Mouse (Mus musculus): ENCODE measurements around the gene Tbc1d10c.

Tbc1d10c gene

DNA sequence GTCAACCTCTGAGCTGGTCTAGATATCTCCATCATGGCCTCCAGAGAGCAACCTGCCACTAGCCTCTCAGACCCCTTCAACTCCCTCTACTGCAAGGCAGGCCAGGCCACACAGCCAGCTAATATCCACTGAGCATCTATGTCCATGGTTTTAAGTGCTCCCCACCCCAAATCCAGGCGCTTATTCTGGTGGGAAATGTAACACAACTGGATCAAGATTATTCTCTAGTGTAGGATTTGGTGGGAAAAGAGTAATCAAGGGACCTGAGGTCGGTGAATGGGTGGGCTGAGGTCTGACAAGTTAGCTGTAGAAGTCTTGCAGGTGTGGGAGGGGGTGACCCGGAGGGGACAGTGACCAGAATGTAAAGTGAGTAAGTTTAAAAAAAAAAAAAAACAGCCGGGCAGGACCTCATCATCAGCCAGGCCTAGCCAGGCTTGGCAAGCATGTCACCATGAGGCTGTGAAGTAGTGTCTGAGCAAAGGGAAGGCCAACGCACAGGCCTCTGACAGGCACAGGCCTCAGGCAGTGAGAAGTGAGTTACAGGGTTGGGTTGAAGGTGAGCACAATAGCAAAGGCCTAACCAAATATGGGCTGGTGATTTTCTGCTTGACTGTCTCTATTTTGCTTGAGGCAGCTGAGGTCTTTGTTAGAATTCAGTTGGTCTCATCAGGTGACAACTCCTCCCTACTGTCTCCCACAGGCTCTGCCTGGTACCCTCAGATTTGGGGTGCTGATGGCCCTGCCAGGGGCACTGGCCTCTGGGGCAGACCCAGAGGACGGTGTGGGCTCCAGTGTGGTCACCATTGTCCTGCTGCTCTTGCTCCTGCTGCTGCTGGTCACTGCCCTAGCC is 35.6 kb downstream of the Tbc1d10c start:
- no peak for DNase-seq

DNA sequence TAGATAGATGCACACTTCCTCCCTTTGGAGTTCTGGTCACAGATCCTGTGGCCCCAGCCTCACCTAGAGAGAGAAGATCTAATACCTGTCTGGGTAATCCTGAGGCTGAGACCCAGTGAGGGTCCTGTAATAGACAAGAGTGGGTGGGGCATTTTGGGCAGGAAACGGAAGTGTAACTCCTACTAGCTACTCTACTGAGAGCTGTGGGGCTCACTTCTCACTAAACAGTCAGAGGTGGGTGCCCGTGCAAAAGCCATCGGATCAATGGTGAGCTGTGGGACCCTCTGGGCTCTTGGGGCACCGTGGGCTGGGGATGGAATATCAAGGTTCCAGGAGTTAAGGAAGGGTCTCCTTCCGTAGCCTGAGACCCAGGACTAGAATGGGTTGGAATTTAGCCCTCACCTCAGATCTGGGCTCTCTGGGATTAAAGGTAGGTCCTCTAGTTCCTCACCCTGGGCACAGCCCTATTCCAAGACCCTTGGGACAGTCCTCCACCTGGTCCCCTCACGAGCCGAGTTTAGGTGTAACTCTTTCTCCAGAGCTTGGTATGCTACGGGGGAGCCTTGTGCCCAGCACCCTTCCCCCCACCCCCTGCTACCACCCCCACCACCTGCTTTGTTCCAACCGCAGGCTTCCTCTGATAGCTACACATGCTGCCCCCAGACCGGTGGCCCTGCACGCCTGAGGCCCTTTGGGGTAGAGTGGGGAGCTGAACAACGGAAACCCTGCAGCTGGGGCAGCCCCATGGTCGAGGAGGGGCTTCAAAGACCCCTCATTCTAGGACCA is 36.5 kb downstream of the Tbc1d10c start:
- no peak for DNase-seq

DNA sequence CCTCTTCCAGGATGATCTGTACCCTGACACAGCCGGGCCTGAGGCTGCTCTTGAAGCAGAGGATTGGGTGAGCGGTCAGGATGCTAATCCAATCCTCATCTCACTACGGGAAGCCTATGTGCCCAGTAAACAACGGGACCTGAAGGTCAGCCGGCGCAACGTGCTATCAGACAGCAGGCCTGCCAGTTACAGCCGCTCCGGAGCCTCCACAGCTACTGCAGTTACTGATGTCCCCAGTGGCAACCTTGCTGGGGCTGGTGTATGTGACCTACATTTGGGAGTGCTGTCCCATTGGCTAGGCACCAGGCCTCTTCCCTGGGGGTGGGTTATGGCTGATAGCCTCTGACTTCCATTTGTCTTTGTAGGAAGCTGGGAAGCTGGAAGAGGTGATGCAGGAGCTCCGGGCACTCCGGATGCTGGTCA is 37.8 kb downstream of the Tbc1d10c start, which contains the start of gene Ptprcap:
TSS of gene Ptprcap (plus strand) at position 373 of the 423 bp plus-strand sequence.
- no peak for DNase-seq

DNA sequence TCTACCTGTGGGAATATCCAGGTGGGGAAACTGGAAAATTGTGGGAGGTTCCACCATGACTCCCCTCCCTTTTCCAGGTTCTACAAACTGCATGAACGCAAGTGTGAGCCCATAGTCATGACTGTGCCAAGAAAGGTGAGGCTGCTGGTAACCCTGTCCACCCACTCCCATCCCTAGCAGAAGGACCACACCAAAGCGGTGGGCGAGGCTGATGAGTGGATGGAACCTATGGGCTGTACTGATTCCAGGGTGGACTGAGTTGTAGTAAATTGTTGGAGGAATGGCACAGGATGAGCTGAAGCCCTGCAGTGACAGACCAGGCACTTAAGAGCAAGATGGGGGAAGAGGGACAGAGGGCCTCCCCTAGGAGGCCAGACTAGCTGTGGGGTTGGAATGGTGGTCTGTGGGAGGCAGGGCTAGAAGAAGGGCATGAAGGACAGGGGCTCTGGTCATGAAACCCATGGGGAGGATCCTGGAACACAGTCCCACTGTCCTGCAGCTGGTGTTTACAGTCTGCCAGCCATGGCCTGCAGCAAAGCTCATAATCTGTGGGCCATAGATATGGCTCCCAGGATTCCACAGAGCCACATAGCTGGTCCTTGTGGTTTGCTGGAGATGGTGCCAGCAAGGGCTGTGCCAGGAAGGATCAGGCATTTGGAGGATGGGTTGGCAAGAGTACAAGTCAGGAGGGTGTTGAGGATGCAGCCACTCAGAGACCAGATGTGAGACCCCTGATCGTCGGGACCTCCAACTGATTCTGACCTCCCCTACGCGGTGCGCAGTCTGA is 38.4 kb downstream of the Tbc1d10c start:
- DNase-seq: no peak

DNA sequence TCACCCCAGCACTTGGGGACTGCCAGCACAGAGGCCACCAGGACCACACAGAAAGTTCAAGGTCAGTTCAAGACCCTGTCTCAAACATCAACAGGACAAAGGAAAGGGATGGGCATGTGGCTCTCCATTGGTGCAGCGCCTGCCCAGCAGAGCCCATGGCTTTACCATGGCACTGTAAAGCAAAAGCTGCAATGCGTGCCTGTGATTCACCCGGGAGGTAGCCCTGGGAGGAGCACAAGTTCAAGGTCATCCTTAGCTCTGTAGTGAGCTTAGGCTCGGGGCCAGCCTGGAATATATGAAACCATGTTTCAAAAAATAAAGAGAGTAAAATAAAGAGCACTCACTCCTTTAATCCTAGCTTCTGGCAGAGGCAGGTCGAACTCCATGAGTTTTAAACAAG is 39.2 kb downstream of the Tbc1d10c start:
- no peak for DNase-seq

DNA sequence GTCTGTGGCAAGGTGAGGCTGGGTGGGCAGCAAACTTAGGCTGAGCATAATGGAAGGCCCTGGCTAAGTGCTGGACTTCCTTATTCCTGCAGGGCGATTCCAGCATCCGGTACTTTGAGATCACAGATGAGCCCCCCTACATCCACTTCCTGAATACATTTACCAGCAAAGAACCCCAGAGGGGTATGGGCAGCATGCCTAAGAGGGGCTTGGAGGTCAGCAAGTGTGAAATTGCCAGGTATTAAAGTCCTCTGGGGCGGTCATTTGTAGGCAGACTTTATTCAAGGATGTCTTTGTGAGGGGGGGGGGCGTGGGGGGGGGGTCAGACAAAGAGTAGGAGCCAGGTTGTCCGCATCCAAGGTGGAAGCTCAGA is 39.6 kb downstream of the Tbc1d10c start:
- no peak for DNase-seq

DNA sequence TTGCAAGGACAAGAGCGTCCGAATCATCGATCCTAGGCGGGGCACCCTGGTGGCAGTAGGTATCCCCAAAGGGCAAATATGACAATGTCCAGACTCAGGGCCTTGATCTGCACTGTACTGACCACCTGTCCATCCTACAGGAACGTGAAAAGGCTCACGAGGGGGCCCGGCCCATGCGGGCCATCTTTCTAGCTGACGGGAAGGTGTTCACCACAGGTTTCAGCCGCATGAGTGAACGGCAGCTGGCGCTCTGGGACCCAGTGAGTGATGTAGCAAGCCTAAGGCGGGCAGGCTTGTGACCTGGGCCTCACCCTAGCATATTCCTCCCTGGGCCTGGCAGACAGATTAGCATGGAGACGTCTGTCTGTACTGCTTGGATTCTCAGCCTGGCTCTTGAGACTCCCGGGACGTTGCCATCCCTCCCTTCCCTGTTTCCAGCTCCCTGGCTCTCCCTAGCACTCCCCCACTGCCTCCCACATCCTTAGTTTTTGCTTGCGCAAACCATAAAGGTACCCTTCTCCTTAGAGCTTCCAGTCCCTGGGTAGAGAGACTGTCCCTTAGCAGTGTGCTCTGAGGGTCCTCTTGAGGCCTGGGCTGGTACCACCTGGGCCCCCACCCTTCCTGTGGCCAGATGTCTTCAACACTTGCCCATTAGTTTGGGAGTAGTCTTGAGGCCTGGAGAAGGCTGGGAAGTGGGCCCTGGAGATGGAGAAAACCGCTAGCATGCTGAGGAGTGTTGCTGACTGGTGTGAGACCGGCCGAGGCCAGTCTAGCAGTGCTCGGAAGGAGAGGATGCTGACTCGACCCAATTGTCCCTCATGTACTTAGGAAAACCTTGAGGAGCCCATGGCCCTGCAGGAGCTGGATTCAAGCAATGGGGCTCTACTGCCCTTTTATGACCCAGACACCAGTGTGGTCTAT is 40.3 kb downstream of the Tbc1d10c start:
- no peak for DNase-seq

DNA sequence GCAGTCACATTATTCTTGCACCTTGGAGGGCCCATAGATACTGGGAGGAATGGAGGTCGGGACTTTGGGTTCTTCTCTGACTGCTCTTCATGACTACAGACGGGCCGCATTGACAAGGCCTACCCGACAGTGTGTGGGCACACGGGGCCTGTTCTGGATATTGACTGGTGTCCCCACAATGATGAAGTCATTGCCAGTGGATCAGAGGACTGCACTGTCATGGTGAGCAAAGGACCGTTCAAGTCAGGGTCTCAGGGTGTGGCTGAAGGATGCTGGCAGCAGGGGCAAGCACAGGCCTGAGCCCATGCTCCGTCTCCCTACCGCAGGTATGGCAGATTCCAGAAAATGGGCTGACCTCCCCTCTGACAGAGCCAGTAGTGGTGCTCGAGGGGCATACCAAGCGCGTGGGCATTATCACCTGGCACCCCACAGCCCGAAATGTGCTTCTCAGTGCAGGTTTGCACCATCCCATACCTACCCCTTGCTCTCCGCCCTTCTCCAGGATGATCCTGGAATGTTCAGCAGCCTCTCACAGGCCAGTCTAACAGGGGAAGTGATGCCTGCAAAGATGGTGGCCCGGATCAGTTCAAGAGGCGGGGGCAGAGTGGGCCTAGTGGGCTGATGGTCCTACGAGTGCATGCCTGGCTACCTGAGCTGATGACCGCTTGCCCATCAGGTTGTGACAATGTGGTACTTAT is 41.2 kb downstream of the Tbc1d10c start:
- DNase-seq: no peak

DNA sequence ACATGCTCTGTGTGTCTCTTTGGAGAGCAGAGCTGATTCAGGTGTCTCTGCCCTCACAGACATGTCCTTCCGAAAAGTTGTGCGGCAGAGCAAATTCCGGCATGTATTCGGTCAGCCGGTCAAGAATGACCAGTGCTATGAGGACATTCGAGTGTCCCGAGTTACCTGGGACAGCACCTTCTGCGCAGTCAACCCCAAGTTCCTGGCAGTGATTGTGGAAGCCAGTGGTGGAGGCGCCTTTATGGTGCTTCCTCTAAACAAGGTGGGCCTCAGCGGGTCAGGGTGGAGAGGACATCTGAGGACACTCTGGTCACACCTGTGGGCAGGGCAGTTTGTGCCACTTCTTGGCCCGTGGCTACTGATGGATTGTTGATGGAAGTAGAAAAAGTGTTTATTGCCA is 41.8 kb downstream of the Tbc1d10c start:
- DNase-seq: no peak

DNA sequence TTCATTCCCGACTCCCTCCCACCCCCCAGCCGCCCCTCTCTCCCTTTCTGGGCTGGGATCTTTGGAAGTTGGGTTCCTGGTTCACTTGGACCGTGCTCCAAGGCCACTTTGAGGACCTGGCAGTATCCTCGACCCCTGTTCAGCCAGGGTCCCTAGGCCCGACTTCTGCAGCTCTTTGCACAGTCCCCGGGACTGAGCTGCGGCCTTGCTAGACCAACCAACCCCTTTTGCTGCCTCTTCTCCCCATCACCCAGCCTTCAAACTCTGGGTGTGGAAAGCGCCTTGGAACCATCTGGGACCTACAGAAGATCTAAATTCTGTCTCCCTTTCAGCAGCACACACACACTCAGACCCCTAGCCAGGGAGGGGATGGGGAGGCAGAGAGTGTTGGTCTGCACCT is 42.3 kb downstream of the Tbc1d10c start:
- no peak for DNase-seq

DNA sequence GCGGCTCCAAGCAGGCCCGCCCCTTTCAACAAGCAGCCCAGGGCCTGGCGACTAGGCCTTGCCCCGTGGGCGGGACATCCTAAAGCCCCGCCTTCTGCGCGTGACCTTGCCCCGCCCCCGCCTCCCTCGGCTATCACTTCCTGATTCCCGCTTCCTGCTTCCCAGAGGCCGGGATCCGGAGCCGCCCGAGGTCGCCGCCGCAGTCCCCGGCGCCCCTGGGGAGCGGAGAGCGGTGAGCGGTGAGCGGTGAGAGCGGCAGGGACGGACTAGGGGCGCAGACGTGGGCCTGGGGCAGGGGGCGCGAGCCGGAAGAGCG is 42.6 kb downstream of the Tbc1d10c start, which contains the start of gene Coro1b:
TSS of gene Coro1b (plus strand) at position 129 of the 316 bp plus-strand sequence.
- peak; percentile 95 for DNase-seq

DNA sequence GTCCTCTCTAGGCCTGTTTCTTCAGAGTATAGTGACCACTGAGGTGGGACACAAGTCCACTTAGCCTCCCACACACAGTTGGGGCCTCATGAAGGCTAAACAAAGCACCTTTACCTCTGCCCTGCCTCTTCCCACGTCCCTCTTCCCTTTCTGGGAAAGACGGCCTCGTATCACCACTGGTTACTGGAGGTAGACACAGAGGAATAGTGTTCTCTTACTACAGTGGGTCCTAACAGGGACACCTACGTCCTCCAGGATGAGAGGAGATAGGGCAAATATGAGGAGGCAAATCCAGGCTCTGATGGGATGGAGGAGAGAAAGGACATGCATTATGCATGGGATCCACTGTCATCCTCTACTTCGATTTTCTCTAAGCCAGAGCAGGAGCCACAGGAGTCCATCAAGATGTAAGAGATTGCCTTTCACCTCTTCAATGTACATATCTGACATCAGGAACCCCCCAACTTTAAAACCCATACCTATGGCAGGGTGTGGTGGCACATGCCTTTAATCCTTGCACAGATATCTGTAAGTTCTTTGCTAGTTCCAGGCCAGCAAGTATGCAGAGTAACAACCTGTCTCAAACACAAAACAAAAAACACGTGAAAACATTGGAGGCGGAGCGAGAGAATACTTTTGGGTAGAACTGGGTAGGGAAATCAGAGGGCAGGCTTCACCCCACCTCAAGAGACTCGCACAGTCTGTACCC is 43.1 kb downstream of the Tbc1d10c start:
- DNase-seq: no peak

DNA sequence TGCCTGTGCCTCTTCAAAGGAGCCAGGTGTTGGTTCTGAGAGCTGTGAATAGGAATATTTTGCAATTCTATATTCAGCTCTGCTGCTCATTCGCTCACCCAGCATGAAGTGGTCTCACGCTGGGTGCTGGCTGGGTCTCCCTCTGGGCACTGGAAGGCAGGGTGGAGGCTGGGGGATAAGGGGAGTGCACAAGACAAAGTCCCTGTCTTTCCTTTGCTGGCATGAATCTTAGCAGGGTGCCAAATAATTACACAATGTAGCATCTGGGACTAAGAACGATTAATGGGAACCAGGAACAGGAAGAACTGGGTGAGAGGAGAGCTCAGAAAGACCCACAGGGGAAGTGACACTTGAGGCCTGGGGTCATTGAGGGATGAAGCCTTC is 44.1 kb downstream of the Tbc1d10c start:
- DNase-seq: no peak

DNA sequence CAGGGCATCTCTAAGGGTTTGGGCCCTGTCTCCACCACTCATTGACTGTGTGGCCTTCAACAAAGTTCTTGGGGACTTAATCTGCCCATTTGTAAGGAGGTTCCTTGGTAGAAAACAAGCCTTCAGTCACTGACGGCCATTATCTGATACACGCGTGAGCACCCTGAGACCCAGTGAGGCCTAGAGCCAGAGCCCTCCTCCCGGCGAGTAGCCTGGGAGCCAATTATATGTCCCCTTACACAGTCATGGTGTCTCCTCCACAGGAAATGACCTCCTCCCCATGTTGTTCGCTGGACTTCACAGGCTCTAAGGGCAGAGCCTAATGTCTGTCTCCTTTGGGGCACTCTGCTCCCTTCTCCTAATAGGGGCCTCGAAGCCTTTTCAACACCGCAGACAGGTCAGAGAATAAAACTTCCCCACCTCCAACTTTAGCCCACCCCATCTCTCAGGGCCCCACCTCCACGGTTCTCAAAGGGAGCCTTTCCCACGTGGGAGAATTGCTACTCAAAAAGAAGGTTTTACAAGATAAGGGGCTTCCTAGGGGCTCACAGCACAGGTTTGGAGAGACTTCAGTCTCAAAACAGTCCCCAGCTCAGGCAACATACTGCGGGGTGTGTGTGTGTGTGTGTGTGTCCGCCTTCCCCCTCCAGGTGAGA is 44.6 kb downstream of the Tbc1d10c start:
- no peak for DNase-seq

DNA sequence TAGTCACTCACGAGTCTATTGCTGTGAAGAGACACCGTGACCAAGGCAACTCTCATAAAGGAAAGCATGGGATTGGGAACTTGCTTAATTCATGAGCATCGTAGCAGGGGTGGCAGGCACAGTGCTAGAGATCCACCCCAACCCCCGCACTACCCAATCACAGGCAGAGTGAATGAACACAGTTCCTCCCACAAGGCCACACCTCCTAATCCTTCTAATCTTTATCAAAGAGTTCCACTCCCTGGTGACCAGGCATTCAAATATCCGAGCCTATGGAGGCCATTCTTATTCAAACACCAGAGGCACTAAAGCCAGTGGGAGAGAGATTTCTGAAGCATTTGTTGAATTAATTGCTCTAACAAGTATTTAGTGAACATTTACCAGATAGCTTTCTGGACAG is 45.1 kb downstream of the Tbc1d10c start:
- no peak for DNase-seq

DNA sequence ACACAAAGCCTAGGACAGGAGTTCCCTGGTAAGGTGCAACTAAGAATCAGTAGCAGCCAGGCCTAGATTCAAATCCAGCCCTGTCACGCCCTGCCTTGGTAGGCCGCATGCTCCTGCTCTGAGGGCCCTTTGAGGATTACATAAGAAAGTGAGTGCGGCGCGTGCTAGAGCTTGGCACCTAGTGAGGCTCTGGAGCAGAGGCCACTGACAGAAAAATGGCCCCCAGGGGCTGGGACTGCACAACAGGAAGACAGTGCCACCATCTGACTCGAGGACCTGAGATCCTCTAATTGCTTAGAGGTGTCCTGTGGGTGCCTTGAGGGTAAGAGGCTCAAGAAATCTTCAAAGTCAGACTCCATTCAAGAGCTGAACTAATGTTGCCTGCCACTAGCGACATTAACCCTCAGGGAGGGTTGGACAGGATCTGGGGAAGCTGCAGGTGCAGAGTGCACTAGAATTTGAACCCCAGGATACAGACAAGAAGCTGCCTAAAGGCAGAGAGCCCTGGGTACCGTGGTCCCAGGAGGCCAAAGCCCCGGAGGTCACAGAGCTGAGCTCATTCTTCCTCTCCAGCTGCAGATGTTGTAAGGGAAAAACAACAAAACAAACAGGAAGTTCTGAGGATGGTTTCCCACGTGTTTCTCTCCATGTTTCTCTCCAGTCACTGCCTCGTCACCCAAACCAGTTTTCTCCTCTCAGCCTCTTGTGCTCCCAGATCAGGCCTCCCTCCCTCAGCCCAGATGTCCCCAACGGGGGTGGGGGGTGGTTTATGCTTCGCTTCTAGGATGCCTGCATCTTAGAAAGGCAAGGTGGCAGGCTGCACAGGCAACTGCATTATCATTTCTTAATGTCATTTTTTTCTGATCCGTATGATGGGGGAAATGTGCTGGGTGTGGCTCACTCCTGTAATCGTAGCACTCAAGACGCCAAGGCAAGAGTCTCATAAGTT is 46.3 kb downstream of the Tbc1d10c start:
- DNase-seq: no peak

DNA sequence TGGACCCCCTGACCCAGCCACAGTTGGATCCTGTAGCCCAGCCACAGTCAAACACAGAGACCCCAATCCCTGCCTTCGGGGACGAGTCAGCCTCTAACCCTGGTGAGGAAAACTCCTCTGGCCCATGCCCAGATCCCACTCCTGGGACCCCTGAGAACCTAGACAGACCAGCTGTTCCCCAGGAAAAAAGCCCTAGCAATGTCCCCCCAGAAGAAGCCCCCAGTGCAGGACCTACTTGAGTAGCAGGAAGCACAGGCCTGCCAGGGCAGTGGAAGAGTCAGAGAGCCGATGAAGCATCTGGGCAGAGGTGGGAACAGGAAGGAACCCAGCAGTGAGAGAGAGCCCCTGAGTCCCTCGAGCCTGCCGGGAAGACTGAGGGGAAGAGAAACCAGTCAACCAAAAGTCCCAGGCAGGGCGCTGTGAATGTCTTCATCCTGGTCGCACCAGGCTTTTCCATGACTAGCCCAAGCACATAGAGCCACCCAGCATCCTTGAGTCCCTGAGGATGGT is 47.3 kb downstream of the Tbc1d10c start, which contains the start of gene Cabp4:
TSS of gene Cabp4 (minus strand) at position 275 of the 510 bp plus-strand sequence.
- no peak for DNase-seq

DNA sequence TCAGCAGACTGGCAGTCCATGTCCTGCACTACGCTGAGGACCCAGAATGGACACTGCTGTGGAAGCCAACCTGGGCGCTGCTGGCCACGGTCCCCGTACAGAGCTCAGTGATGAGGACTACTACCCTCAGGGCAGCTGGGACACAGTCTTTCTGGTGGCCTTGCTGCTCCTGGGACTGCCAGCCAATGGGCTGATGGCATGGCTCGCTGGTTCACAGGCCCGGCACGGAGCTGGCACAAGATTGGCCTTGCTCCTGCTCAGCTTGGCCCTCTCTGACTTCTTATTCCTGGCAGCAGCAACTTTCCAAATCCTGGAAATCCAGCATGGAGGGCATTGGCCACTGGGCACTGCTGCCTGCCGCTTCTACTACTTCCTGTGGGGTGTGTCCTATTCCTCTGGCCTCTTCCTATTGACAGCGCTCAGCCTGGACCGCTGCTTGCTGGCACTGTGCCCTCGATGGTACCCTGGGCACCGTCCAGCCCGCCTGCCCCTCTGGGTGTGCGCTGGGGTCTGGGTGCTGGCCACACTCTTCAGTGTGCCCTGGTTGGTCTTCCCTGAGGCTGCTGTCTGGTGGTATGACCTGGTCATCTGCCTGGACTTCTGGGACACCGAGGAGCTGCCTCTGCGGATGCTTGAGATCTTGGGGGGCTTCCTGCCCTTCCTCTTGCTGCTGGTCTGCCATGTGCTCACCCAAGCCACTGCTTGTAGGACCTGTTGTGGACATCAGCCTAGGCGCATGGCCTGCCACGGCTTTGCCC is 48.5 kb downstream of the Tbc1d10c start:
- no peak for DNase-seq
